Mouse (Mus musculus) lung, embryonic 15.5 days (tissue): ENCODE data around the gene Cgas. TPM values are rescaled to one million over a fixed set of nuclear protein-coding genes. Genes with fewer than 3 reads are reported as not detected.

Source experiments
- ATAC-seq: fragments of 200-750 bp; cut with Nextera tagmentation; 2 replicates; pipeline ENCODE4 v1.8.0; 2017; ENCODE audit warnings: moderate number of reproducible peaks, borderline replicate concordance; ENCODE audit not compliant: low FRiP score, low TSS enrichment; ENCODE audit errors: extremely low read depth
- H3K27ac ChIP-seq: fragments of 300-500 bp; sonication (generic); 2 replicates; pipeline ENCODE4 v1.5.1; 2015; ENCODE audit warnings: moderate library complexity, mild to moderate bottlenecking, inconsistent platforms
- H3K27me3 ChIP-seq: fragments of 300-500 bp; sonication (generic); 2 replicates; pipeline ENCODE4 v1.6.1; 2015; ENCODE audit warnings: inconsistent platforms
- H3K36me3 ChIP-seq: fragments of 300-500 bp; sonication (generic); 2 replicates; pipeline ENCODE4 v1.6.1; 2015; ENCODE audit warnings: inconsistent platforms
- H3K4me1 ChIP-seq: fragments of 300-500 bp; sonication (generic); 2 replicates; pipeline ENCODE4 v1.6.1; 2015; ENCODE audit warnings: inconsistent platforms
- H3K4me2 ChIP-seq: fragments of 300-500 bp; sonication (generic); 2 replicates; pipeline ENCODE4 v1.6.1; 2015; ENCODE audit warnings: inconsistent platforms, mild to moderate bottlenecking, moderate library complexity
- H3K4me3 ChIP-seq: fragments of 300-500 bp; sonication (generic); 2 replicates; pipeline ENCODE4 v1.5.1; 2015; ENCODE audit warnings: mild to moderate bottlenecking, inconsistent platforms
- H3K9ac ChIP-seq: fragments of 300-500 bp; sonication (generic); 2 replicates; pipeline ENCODE4 v1.6.1; 2015; ENCODE audit warnings: inconsistent platforms
- H3K9me3 ChIP-seq: fragments of 300-500 bp; sonication (generic); 2 replicates; pipeline ENCODE4 v1.6.1; 2016; ENCODE audit warnings: inconsistent platforms
- WGBS: fragments of 180-500 bp; shearing (Covaris S2); methylation state at CpG from one replicate; pipeline ENCODE4 v1.1.7; 2015; 5-methylcytosine and 5-hydroxymethylcytosine counted together
- microRNA-seq: library from miRNA; unstranded; fragments of <30 nt; microRNA quantifications from one replicate; pipeline ENCODE4, GENCODE M21; 2016
- polyA plus RNA-seq: library from polyadenylated mRNA; unstranded; fragments of >200 nt; fragmentation: Nextera tagmentation; extraction: Ambion mirVana; gene quantifications from 2 replicates; pipeline ENCODE4 v1.2.1, GENCODE M21; 2015

Gene Cgas
- polyA plus RNA-seq, 1 experiment from 2014 or later: 2.6 TPM

DNA sequence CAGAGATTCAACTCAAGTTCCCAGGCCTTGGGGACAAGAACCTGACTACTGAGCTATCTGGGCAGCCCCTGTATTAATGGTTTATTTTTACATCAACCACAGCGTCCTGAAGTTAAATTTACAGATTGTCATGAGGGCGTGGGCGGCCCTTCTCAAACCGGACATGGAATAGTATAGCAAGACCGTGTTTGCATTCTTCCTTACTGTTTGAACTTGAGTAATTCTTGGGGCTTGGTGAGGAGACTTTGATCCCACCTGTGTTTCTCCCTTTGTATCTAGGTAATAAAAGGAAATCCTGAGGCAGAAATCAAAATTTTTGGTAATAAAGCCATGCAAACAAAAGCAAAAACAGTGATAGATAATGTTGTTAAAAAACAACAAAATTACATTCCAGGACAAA is 42.5 kb downstream of the Cgas start:
- H3K9me3 ChIP-seq: no peaks in the 10 kb centered on the region
- no peaks in the 10 kb centered on the region for H3K36me3 ChIP-seq
- no peak overlapping the region for H3K4me3 ChIP-seq
- no peak for ATAC-seq
- peaks cover 21% of the 10 kb centered on the region for H3K27me3 ChIP-seq
- H3K4me2 ChIP-seq: no peak overlapping the region
- H3K9ac ChIP-seq: no peak overlapping the region
- H3K27ac ChIP-seq: no peak overlapping the region
- peaks cover 6% of the 10 kb centered on the region; the same call in 1 of the 2 replicates for H3K4me1 ChIP-seq
- 44% methylated on average over 5 of the region's 5 CpGs for WGBS

DNA sequence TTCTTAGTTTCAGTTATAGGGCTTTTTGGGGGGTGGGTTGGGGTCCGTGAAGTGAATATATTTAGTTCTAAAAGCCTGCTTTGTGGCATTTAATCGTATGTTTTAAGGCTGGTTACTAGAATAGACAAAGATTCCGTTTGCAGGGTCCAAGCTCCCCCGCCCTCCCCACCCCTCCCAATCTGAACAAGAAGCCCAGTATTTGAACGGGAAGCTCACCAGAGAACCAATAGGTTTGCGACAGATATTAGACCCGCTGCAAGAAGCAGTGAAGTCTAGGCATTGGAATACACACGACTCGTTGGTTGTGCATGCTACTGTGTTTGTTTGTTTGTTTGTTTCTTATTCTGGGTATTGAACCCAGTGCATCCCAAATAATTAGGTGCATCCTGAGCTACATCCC is 46.5 kb downstream of the Cgas start:
- ATAC-seq: no peak
- no peak overlapping the region for H3K27ac ChIP-seq
- H3K9ac ChIP-seq: no peak overlapping the region
- no peaks in the 10 kb centered on the region for H3K9me3 ChIP-seq
- no peak overlapping the region for H3K4me3 ChIP-seq
- H3K36me3 ChIP-seq: no peaks in the 10 kb centered on the region
- peaks cover 51% of the 10 kb centered on the region for H3K27me3 ChIP-seq
- no peak overlapping the region for H3K4me2 ChIP-seq
- H3K4me1 ChIP-seq: peaks cover 7% of the 10 kb centered on the region; the same call in 1 of the 2 replicates
- 54% methylated on average over 9 of the region's 9 CpGs for WGBS

DNA sequence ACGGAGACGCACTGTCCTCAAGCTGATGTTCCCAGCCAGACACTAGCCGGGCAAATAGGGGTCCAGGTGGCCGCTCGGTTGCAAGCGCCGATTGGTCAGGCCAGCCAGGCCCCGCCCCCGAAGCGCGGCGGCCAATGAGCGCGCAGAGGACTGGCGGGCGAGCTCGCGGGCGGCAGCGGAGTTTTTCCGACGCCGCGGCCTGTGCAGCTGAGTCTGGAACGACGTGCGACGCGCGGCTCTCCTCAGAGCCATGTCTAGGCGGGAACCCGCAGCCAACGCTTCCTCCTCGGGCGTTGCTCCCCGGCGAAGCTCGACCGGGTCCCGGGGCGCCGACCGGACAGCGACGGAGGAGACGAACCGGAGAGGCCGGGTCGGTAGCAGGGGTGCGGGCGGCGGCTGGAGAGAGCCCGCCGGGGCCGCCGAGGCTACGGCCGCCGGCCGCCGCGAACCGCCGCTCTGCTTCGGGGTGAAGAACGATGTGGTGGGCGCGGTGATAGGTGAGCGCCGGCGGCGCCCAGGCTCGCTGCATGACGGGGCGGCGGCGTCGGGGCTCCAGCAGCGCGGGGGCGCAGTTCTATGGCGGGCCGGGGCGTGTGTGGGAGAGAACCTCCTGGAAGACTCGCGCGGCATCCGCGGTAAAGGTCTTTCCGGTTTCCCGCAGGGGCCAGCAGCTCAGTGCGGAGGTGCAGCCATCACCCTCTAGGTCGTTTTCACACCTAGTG is 47.2 kb downstream of the Cgas start, which contains the start of gene Ddx43:
TSS of gene Ddx43 (plus strand) at position 148 of the 722 bp plus-strand sequence.
- Histone ChIP-seq H3K9me3 (no peaks in the 10 kb centered on the region), H3K27ac (no peak within 1 kb of the TSS), H3K4me3 (peak within 1 kb of the TSS; percentile 36), H3K27me3 (peaks cover 54% of the 10 kb centered on the region), H3K36me3 (no peaks in the 10 kb centered on the region), H3K9ac (no peak within 1 kb of the TSS), H3K4me2 (peak within 1 kb of the TSS; percentile 61), H3K4me1 (peaks cover 7% of the 10 kb centered on the region; the same call in 1 of the 2 replicates)
- WGBS: 3% methylated on average over 85 of the region's 93 CpGs
- ATAC-seq: peak; percentile 78

DNA sequence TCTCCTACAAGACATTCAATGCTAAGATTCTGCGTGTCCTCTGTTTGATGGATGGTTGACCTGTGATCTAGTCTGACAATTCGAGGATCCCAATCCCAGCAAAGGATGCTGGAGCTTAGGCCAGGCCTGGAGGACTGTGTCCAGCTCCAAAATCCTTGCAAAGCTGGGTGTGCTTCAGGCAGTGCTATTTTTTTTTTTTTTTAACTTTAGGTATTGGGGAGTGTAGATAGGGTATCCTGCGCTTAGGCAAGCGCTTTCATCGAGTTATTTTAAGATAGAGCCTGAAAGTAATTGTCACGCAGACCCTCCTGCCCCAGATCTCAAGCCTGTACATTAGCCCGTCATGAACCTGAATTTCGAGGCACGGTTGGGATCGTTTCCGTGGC is 47.8 kb downstream of the Cgas start:
- peak overlapping the region; percentile 36 for H3K4me3 ChIP-seq
- no peak overlapping the region for H3K27ac ChIP-seq
- no peak for ATAC-seq
- no peak overlapping the region for H3K9ac ChIP-seq
- H3K9me3 ChIP-seq: no peaks in the 10 kb centered on the region
- peak overlapping the region; percentile 61 for H3K4me2 ChIP-seq
- H3K4me1 ChIP-seq: peaks cover 7% of the 10 kb centered on the region; the same call in 1 of the 2 replicates
- WGBS: 31% methylated on average over 11 of the region's 11 CpGs
- no peaks in the 10 kb centered on the region for H3K36me3 ChIP-seq
- peaks cover 54% of the 10 kb centered on the region for H3K27me3 ChIP-seq

DNA sequence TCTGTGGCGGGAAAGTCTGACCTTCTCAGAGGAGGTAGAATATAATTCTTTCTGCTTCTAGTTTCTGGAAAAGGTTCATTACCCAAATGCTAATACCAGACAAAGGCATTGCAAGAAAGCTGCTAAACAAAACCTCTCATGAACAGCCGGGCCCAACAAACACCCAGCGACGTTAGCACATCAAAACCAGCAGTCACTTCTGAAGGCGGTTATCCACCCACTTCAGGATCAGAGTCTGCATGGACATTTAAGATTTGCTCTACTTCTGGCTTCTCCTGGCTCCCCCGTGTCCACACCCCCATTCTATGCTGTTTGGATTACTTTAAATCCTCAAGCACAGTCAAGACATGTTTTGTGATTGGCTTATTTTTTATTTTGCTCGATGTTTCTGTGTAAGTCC is 48.4 kb downstream of the Cgas start:
- Histone ChIP-seq H3K9me3 (no peaks in the 10 kb centered on the region), H3K27ac (no peak overlapping the region), H3K4me3 (no peak overlapping the region), H3K4me1 (peaks cover 7% of the 10 kb centered on the region; the same call in 1 of the 2 replicates), H3K9ac (no peak overlapping the region), H3K36me3 (no peaks in the 10 kb centered on the region), H3K4me2 (no peak overlapping the region), H3K27me3 (peaks cover 54% of the 10 kb centered on the region)
- WGBS: 61% methylated on average over 7 of the region's 7 CpGs
- no peak for ATAC-seq

DNA sequence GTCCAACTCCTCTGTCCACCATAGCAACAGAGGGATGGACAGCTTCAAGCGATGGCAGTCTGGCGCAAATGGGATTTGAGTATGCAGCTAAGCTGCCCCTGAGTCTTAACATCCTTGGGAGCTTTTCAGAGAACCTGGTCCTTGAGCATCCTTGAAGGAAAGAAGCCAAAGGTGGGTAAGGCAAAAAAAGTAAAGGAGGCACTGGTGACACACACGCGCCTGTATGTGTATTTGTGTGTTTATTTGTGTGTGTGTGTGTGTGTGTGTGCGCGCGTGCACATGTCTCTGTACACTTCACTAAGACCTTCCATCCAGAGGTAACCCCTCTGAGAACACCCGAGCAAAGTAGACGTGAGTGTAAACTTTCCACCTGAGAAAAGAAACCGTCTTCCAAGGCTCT is 49.3 kb downstream of the Cgas start:
- no peak overlapping the region for H3K9ac ChIP-seq
- H3K4me2 ChIP-seq: no peak overlapping the region
- H3K9me3 ChIP-seq: no peaks in the 10 kb centered on the region
- 72% methylated on average over 10 of the region's 10 CpGs for WGBS
- no peaks in the 10 kb centered on the region for H3K36me3 ChIP-seq
- H3K4me1 ChIP-seq: peaks cover 7% of the 10 kb centered on the region; the same call in 1 of the 2 replicates
- no peak for ATAC-seq
- H3K27me3 ChIP-seq: peaks cover 54% of the 10 kb centered on the region
- no peak overlapping the region for H3K27ac ChIP-seq
- H3K4me3 ChIP-seq: no peak overlapping the region

DNA sequence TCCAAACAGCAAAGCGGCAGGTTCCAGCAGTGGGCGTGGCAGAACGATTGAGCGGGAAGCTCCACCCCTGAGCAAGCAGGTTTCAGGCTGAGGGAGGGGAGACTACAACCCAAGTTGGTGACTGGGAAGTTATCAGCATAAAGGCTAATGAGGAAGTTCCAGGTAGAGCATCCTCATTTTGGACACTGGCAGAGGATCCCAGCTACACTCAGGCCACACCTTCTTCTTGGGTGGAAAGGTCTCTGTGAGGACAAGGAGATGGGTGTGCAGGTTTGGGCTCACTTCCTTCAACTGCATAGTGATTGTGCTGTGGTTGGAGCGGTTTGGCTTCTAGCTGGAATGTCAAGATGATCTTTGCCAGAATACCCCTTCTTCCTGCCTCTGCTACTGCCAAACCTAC is 53.1 kb downstream of the Cgas start:
- Histone ChIP-seq H3K9ac (no peak overlapping the region), H3K4me2 (no peak overlapping the region), H3K9me3 (no peaks in the 10 kb centered on the region), H3K36me3 (no peaks in the 10 kb centered on the region), H3K4me1 (no peaks in the 10 kb centered on the region), H3K4me3 (no peak overlapping the region), H3K27me3 (peaks cover 27% of the 10 kb centered on the region), H3K27ac (no peak overlapping the region)
- no peak for ATAC-seq
- WGBS: 42% methylated on average over 5 of the region's 5 CpGs

DNA sequence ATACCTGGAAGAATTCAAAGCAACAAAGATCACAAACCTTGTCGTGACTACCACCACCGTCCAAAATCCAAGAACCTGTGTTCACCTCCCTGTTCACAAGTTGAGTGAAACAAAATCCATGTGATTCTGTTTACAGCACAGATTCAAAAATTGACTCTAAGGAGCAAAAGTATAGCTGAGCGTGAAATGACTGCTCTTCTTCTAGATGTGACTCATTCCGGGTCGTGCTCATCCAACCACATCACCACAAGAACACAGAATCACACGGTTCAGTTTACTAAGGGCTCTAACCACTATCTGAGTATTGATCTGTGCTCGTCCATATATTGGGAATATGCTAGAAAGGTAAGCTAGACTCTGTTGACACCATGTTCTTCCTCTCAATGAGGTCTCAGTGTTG is 56.1 kb downstream of the Cgas start:
- 85% methylated on average over 7 of the region's 7 CpGs for WGBS

DNA sequence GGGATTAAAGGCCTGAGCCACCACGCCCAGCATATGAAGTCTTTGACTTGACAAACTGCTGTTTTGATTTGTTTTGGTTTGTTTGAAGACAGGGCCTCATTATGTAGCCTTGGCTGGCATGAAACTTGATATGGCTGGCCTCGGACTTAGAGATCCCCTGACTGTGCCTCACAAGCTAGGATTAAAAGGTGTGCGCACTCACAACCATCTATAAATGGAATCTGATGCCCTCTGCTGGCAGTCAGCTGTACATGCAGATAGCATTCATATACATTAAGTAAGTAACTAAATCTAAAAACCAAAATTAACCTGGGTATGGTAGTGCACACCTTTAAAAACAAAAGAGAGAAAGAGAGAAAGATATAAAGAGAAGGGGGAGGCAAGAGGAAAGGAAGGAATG is 57.1 kb downstream of the Cgas start:
- no peaks in the 10 kb centered on the region for H3K36me3 ChIP-seq
- no peak for ATAC-seq
- no peak overlapping the region for H3K4me2 ChIP-seq
- no peaks in the 10 kb centered on the region for H3K27me3 ChIP-seq
- no peak overlapping the region for H3K4me3 ChIP-seq
- WGBS: 46% methylated on average over 3 of the region's 3 CpGs
- H3K4me1 ChIP-seq: no peaks in the 10 kb centered on the region
- no peak overlapping the region for H3K9ac ChIP-seq
- H3K9me3 ChIP-seq: no peaks in the 10 kb centered on the region
- no peak overlapping the region for H3K27ac ChIP-seq

More for the DNA sequence above, 56.1 kb downstream of the Cgas start:
- no peak overlapping the region for H3K27ac ChIP-seq
- no peak overlapping the region for H3K4me2 ChIP-seq
- no peaks in the 10 kb centered on the region for H3K36me3 ChIP-seq
- ATAC-seq: no peak
- no peaks in the 10 kb centered on the region for H3K4me1 ChIP-seq
- 0 out of 2 replicates have a peak, but pooled peaks cover 5% of the 10 kb centered on the region for H3K27me3 ChIP-seq
- no peak overlapping the region for H3K9ac ChIP-seq
- no peak overlapping the region for H3K4me3 ChIP-seq
- H3K9me3 ChIP-seq: no peaks in the 10 kb centered on the region

Small RNA genes lying within 50 kb of the gene (microRNA-seq; reads per million reads assigned to microRNA genes)
- not detected for gene Gm26377

Other genes with a start within 250 kb of the Cgas start
- 0.30 TPM in 1 of 2 replicates, not detected in the other for gene Gsta1, start 212.6 kb downstream of the Cgas start, polyA plus RNA-seq
- gene Gm3776, start 186.1 kb downstream of the Cgas start, polyA plus RNA-seq: not detected in 2 replicates
- gene Gm10639, start 153.3 kb downstream of the Cgas start, polyA plus RNA-seq: not detected in 2 replicates
- not detected in 2 replicates for gene Omt2a, start 128.4 kb downstream of the Cgas start, polyA plus RNA-seq
- gene Omt2b, start 115.6 kb downstream of the Cgas start, polyA plus RNA-seq: not detected in 2 replicates
- gene Gsta2, start 87.4 kb downstream of the Cgas start, polyA plus RNA-seq: 0.79 and 1.1 TPM in 2 replicates
- not detected in 2 replicates for gene Dppa5a, start 75.1 kb downstream of the Cgas start, polyA plus RNA-seq
- 2.9 and 3.0 TPM in 2 replicates for gene Ooep, start 64.5 kb downstream of the Cgas start, polyA plus RNA-seq
- gene Ddx43, start 47.5 kb downstream of the Cgas start, polyA plus RNA-seq: 0.16 and 0.17 TPM in 2 replicates
- 21.0 and 24.3 TPM in 2 replicates for gene Mto1, start 5.0 kb upstream of the Cgas start, polyA plus RNA-seq
- gene Gm17324, start 5.5 kb upstream of the Cgas start, polyA plus RNA-seq: 0.56 and 0.94 TPM in 2 replicates
- 4,575 and 4,632 TPM in 2 replicates for gene Eef1a1, start 45.9 kb upstream of the Cgas start, polyA plus RNA-seq
- gene Slc17a5, start 144.8 kb upstream of the Cgas start, polyA plus RNA-seq: 13.3 and 13.7 TPM in 2 replicates
- 9.8 and 10.8 TPM in 2 replicates for gene Cd109, start 172.3 kb upstream of the Cgas start, polyA plus RNA-seq